Mouse (Mus musculus): ENCODE measurements around the gene Ppm1m. TPM values are rescaled to one million over a fixed set of nuclear protein-coding genes. Genes with fewer than 3 reads are reported as not detected.

Gene Ppm1m
- polyA plus RNA-seq, 1 experiment from 2014 or later, result 62.8 TPM

DNA sequence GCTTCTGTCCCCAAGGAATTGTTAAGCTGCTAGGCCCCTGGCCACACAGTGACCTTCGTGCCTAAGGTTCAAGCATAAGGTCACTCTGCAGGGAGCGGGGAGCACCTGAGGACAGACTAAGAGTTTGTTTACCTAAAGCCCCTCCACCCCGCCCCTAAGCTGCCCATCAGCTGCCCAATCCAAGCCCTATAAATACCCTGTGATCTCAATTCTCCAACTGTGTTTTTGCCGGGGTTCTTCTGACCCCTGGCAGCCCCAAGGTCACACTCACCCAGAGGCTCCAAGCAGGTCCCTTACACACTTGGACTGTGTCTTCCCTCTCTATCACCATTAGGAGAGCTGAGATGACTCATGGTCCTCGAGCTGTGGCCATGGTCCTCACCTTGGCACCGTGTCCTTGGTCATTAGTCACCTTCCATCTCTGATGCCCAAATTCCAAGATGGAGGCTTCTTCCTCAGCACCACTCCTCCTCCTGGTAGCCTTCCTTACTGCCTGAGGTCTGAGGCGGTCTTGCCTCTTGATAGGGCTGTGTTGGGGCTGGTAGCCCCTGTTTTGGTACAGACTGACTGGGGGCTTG is 6.3 kb upstream of the Ppm1m start:
- no peak for TF ChIP-seq CTCF (IDR thresholded peaks at IDR 0.05)
- ATAC-seq (no peak), DNase-seq (ENCODE audit: low read depth, low spot score) (no peak)
- ChIA-PET POLR2A (no interaction called here), CTCF (interaction anchor here (0.8 to 1.2 kb wide), 4 partner anchors 28 to 270 kb away, joined by 3 to 6 read pairs (median 4); partner anchors contain the start of genes Parp3, Poc1a and Rrp9)
- in situ Hi-C loops (cut with MboI; ENCODE audit: low pct_unique_long_range_greater_than_20kb), result no loop called here
- H3K27me3 ChIP-seq, result no peaks in the 10 kb centered on the region

DNA sequence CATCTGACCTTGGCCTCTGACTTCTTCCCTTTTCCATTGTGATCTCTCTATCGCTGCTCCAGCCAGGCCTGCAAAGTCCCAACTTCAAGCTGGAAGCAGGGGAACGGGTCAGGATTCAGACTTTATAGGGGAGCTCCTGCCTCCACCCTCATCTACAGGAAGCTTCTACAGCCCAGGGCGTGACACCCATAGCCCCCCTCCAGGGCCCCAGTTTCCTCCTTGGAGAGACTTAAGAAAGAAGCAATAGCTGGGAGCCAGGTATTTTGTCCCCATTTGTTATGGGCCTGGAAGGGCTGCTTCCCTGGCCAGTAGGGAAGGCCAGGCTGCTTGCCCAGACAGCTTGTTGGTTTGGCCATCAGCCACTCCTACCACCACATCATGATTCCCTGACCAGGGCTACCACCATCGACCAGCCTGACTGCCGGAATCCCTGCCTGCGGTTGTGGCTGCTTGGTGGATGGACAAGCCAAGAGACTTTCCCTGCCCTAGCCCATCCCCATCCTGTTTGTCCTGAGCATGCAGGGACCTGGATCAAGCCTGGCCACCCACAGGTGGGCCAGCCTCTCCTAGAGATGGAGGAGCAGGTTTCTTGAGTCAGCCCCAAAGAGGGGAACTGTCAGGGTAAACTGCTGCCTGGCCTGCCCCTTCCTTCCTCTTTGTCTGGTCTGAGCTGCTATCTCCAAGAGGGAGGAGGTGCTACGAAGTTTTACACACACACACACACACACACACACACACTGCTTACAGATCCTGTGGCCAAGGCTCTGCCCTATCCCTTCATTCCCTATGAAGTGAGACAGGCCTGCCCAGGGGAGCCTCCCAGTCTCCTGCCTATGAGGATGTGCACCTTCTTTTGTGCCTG is 4.7 kb upstream of the Ppm1m start:
- no peak for DNase-seq (ENCODE audit: low read depth, low spot score)
- in situ Hi-C loops (cut with MboI; ENCODE audit: low pct_unique_long_range_greater_than_20kb), result no loop called here
- no peak for TF ChIP-seq CTCF (IDR thresholded peaks at IDR 0.05)
- CTCF ChIA-PET, result interaction anchor here (1.2 to 3.9 kb wide), 3 partner anchors 9 to 32 kb away, joined by 4 to 16 read pairs (median 6); no protein-coding TSS in a partner anchor
- no peak for ATAC-seq
- H3K27me3 ChIP-seq, result no peaks in the 10 kb centered on the region
- POLR2A ChIA-PET, result no interaction called here

DNA sequence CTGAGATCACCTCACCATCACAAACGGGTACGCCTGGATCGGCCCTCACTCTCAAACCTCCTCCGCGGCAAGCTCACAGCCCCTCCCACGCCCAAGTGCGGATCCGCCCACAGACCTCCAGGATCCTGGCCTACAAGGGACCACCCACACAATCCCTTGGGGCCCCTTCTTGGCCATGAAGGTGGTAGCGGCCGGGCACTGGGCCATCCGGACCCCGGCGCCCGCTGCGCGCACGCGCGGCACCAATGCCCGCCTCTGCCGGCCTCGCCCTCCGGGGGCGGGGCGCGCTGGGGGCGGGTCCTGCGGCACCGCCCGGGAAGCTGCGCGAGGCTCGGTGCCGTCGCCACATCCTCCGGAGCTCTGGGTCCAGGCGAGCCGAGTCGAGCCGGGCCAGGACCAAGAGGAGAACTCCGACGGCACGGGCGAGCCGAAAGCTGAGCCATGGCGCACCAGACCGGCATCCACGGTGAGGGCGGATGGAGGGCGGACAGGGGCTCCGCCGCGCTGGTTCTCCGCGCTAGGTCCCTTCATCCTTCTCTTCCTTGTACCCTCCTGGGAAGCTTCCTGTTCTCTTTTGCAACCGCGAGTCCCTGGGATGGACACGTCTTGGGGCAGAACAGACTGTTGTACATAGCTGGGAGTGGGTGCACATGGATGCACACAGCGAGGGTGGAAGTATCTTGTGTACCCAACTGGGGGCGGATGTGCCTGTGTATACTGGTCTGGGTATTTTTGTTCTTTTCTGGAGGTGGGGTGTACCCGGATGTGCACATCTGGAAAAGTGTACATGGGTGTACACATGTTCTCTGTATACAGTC is 3.5 kb upstream of the Ppm1m start, which contains the start of gene Twf2:
Gene Twf2 (plus strand): TSS at position 290 of the 818 bp plus-strand sequence.
- TF ChIP-seq CTCF (IDR thresholded peaks at IDR 0.05), result no peak

DNA sequence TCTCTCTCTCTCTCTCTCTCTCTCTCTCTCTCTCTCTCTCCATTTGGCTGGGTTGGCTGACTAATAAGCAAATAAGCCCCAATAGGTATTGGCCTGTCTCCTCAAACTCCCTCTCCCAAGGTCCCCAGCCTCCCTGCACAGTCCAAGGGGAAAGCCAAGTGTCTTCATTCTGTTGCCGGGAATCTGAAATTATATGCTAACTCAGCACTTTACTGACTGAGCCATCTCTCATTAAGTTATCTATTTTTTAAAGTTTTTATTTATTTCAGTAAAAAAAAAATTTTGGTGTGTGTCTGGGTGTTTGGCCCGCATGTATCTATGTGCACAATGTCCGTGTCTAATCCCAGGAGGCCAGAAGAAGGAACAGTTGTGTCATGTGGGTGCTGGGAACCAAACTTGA is 2.3 kb upstream of the Ppm1m start:
- no peak for TF ChIP-seq CTCF (IDR thresholded peaks at IDR 0.05)
- in situ Hi-C loops (cut with MboI; ENCODE audit: low pct_unique_long_range_greater_than_20kb), result no loop called here
- H3K27me3 ChIP-seq, result no peaks in the 10 kb centered on the region
- POLR2A ChIA-PET, result no interaction called here
- no peak for DNase-seq (ENCODE audit: low read depth, low spot score)
- CTCF ChIA-PET, result interaction anchor here (3.9 kb wide), 1 partner anchor 11 kb away, joined by 16 read pairs; no protein-coding TSS in a partner anchor
- no peak for ATAC-seq

More for the DNA sequence above, 3.5 kb upstream of the Ppm1m start, which contains the start of gene Twf2:
- in situ Hi-C loops (cut with MboI; ENCODE audit: low pct_unique_long_range_greater_than_20kb), result no loop called here
- ChIA-PET POLR2A (no interaction called here), CTCF (interaction anchor here (1.4 to 3.9 kb wide), 2 partner anchors 10 to 31 kb away, joined by 4 to 16 read pairs; no protein-coding TSS in a partner anchor)
- ATAC-seq (peak; percentile 72), DNase-seq (ENCODE audit: low read depth, low spot score) (peak; percentile 34)
- H3K27me3 ChIP-seq, result no peaks in the 10 kb centered on the region

DNA sequence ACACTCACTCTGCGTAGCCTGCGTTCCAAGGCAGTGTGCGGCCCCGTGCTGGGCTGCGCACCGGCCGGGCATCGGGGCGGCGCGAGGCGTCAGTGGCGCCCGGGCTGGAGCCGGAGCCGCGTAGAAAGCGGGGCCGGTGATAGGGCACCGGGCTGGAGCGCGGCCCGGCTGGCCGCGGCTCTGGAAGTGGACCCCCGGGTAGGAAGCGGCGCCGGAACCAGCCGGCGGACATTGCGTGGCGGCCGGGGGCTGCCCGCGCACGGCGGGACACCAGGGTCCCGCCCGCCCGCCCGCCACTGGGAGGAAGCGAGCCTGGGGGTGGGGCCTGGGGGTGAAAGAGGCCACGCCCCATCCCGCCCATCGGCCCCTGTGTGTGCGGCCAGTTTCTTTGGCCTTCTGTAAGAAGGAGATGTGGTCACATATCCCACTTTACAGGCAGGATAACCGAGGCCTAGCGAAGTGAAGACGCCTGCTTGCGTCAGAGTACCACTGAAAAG is 536 bp downstream of the Ppm1m start:
- in situ Hi-C loops (cut with MboI; ENCODE audit: low pct_unique_long_range_greater_than_20kb), result loop anchor here (25.0 kb wide), 1 partner anchor 1113 kb away; no protein-coding TSS in a partner anchor
- DNase-seq (ENCODE audit: low read depth, low spot score) (no peak), ATAC-seq (peak; percentile 60)
- ChIA-PET POLR2A (interaction anchor here (0.8 to 1.6 kb wide), 2 partner anchors 22 to 28 kb away, joined by 3 to 5 read pairs; partner anchors contain the start of gene Wdr82), CTCF (interaction anchor here (3.3 kb wide), 1 partner anchor 13 kb away, joined by 13 read pairs; no protein-coding TSS in a partner anchor)
- TF ChIP-seq CTCF (IDR thresholded peaks at IDR 0.05), result no peak
- H3K27me3 ChIP-seq, result no peaks in the 10 kb centered on the region

DNA sequence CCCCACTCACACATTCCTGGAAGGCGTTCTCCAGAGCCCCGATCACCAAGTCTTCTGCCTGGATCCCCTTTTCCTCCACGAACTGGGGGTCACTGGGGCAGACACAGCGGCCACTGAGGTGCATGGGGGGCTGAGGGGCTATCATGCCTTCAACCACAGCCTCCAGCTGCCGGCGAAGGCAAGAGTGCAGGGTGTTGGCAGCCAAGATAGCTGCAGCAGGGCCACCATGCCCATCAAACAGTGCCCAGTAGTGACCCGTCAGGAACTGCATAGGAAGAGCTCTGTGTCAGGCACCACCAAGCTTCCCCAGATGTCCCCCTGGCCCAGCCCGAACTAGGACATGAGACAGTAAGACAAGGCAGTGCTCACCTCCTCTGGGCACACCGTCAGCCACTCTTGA is 1.8 kb downstream of the Ppm1m start:
- DNase-seq (ENCODE audit: low read depth, low spot score) (no peak), ATAC-seq (no peak)
- ChIA-PET POLR2A (interaction anchor here (0.5 kb wide), 1 partner anchor 12 kb away, joined by 3 read pairs; no protein-coding TSS in a partner anchor), CTCF (interaction anchor here (3.3 kb wide), 2 partner anchors 15 to 26 kb away, joined by 10 to 13 read pairs; no protein-coding TSS in a partner anchor)
- H3K27me3 ChIP-seq, result no peaks in the 10 kb centered on the region
- in situ Hi-C loops (cut with MboI; ENCODE audit: low pct_unique_long_range_greater_than_20kb), result loop anchor here (25.0 kb wide), 1 partner anchor 1115 kb away; no protein-coding TSS in a partner anchor
- no peak for TF ChIP-seq CTCF (IDR thresholded peaks at IDR 0.05)

DNA sequence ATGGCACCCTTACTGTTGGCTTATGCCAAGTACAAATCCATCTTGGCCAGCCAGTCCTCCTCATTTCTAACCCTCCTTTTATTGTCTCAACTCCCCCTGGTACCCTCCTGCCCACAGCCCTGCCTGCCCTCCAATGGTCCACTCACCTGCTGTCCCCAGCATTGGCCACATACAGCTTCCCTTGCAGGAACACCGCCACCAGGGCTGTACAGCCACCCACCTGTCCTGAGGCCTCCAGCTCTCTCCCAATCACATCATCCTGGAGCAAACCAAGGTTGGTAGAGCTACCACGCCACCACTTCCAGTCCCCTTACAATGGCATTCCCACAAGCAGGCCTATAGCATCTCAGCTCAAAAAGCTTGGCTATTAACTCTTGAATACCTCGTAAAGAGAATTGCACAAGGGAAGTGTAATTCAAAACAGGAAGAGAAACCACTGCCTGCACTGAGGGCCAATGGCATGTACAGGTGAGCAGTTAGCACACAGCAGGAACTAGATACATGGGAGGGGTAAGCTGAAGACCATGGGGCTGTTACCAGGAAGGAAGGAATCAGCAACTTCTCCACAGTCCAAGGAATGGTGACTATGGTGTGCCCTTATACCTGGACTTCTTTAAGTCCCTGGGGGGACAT is 2.3 kb downstream of the Ppm1m start:
- DNase-seq (ENCODE audit: low read depth, low spot score) (no peak), ATAC-seq (no peak)
- ChIA-PET POLR2A (interaction anchor here (0.5 to 0.6 kb wide), 2 partner anchors 12 to 13 kb away, joined by 3 read pairs; no protein-coding TSS in a partner anchor), CTCF (interaction anchor here (1.2 to 3.3 kb wide), 4 partner anchors 12 to 83 kb away, joined by 3 to 13 read pairs (median 6); partner anchors contain the start of gene Poc1a)
- TF ChIP-seq CTCF (IDR thresholded peaks at IDR 0.05), result no peak
- H3K27me3 ChIP-seq, result no peaks in the 10 kb centered on the region
- in situ Hi-C loops (cut with MboI; ENCODE audit: low pct_unique_long_range_greater_than_20kb), result loop anchor here (25.0 kb wide), 1 partner anchor 1115 kb away; no protein-coding TSS in a partner anchor

DNA sequence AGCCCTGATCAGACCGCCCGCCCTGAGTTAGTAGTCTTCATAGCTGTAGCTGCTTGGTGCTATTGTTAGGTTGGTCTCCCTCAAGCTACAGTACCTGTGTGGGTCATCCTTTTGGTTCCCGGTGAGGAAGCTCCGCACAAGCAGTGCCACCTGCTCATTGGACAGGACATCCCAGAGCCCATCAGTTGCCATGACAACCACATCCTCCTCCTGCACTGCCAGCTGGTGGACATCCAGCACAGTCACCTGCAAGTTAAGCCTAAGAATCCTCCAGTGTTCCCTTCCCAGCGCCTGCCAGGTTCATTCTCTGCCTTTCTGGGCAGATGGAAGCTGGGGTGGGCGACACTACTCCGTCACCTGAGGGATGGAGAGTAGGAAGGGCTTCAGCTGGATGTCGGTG is 3.9 kb downstream of the Ppm1m start:
- no peak for ATAC-seq
- in situ Hi-C loops (cut with MboI; ENCODE audit: low pct_unique_long_range_greater_than_20kb), result loop anchor here (25.0 kb wide), 1 partner anchor 1117 kb away; no protein-coding TSS in a partner anchor
- no peak for TF ChIP-seq CTCF (IDR thresholded peaks at IDR 0.05)
- no peaks in the 10 kb centered on the region for H3K27me3 ChIP-seq
- no peak for DNase-seq (ENCODE audit: low read depth, low spot score)
- CTCF ChIA-PET, result interaction anchor here (0.9 to 3.3 kb wide), 3 partner anchors 11 to 24 kb away, joined by 3 to 13 read pairs (median 10); no protein-coding TSS in a partner anchor
- POLR2A ChIA-PET, result no interaction called here

Data from Patski (cell line).